Mouse (Mus musculus): ENCODE data around the gene Psmd6.

DNA sequence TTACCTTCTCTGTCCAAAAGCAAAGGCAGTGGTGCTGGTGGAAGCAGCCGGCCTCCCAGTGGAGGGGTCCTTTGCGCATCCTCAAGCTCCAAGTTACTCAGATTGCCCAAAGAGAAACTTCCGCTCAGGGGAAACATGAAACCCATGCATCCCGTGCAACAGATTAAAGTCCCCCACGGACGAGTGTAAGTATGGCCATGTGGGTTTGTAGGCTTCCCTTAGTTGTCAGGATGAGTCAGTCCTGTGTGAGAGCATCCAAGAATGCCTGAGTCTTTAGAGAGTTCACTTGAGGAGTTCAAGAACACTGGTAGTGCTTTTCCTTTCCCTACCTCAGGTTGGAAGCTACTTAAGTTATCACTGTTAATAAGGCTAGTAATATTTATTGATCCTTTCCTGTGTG, 33.4 kb downstream of the Psmd6 start:
- TF ChIP-seq TCF12 (IDR thresholded peaks at IDR 0.05; ENCODE audit: insufficient read depth, poor library complexity, severe bottlenecking) (no peak), POLR2A (IDR thresholded peaks at IDR 0.05; ENCODE audit: insufficient read length, low read depth) (no peak), MAX (IDR thresholded peaks at IDR 0.05; ENCODE audit: low read depth) (no peak), E2F4 (IDR thresholded peaks at IDR 0.05; ENCODE audit: insufficient read depth) (no peak)
